ENCODE assay signal across 31 mouse cellular contexts in the genomic region with DNA sequence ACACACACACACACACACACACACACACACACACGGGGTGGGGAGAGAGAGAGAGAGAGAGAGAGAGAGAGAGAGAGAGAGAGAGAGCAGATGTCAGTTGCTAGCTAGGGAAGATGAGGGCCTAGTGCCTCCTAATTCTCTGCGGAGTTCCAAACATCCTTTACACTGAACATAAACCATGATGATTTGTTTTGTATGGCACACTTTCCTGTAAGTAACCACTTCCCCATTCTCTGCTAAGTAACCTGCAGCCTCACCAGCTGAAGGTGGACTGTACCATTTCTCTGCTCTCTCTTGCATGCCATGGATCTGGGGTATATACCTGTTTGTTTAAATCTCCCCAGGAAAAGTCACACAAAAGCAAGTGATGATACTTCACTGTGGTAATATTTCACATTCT.
"Had no signal": no experiment of that assay in that cellular context is flagged by ENCODE, and none has a peak within 500 bp of the region (broad histone marks: within the 10 kb centered on the region; RNA-seq: fewer than 3 reads in every experiment).

No protein-coding gene starts in this region.

- H3K4me3 ChIP-seq: left cerebral cortex, adult 2 months; limb, embryonic 10.5 days; limb, embryonic 12.5 days; limb, embryonic 13.5 days; limb, embryonic 15.5 days; liver, embryonic 12.5 days; liver, embryonic 13.5 days; liver, embryonic 15.5 days; lung, embryonic 15.5 days; megakaryocyte, embryonic 14.5 days; midbrain, embryonic 10.5 days; midbrain, embryonic 12.5 days; midbrain, embryonic 13.5 days; midbrain, embryonic 15.5 days; myocyte had no signal

- H3K4me2 ChIP-seq: limb, embryonic 12.5 days; limb, embryonic 13.5 days; limb, embryonic 15.5 days; liver, embryonic 11.5 days; liver, embryonic 12.5 days; liver, embryonic 13.5 days; liver, embryonic 15.5 days; lung, embryonic 14.5 days; lung, embryonic 15.5 days; midbrain, embryonic 11.5 days; midbrain, embryonic 12.5 days; midbrain, embryonic 13.5 days; midbrain, embryonic 15.5 days had no signal

- H3K36me3 ChIP-seq: limb, embryonic 10.5 days; limb, embryonic 12.5 days; limb, embryonic 13.5 days; limb, embryonic 15.5 days; liver, embryonic 12.5 days; liver, embryonic 13.5 days; liver, embryonic 15.5 days; lung, embryonic 15.5 days; midbrain, embryonic 10.5 days; midbrain, embryonic 12.5 days; midbrain, embryonic 13.5 days; midbrain, embryonic 15.5 days had no signal

- H3K4me1 ChIP-seq: limb, embryonic 10.5 days; limb, embryonic 12.5 days; limb, embryonic 13.5 days; limb, embryonic 15.5 days; liver, embryonic 12.5 days; liver, embryonic 13.5 days; liver, embryonic 15.5 days; lung, embryonic 15.5 days; megakaryocyte, embryonic 14.5 days; midbrain, embryonic 10.5 days; midbrain, embryonic 12.5 days; midbrain, embryonic 13.5 days; midbrain, embryonic 15.5 days had no signal

- ATAC-seq: liver, embryonic 12.5 days; liver, postnatal 0 days; lung, postnatal 0 days; midbrain, embryonic 13.5 days; midbrain, embryonic 15.5 days; midbrain, embryonic 16.5 days had no signal

- H3K9ac ChIP-seq: limb, embryonic 12.5 days; limb, embryonic 13.5 days; limb, embryonic 15.5 days; liver, embryonic 12.5 days; liver, embryonic 13.5 days; liver, embryonic 14.5 days; liver, embryonic 15.5 days; liver, postnatal 0 days; lung, embryonic 14.5 days; lung, embryonic 15.5 days; midbrain, embryonic 12.5 days; midbrain, embryonic 13.5 days; midbrain, embryonic 15.5 days had no signal

- H3K9me3 ChIP-seq: limb, embryonic 10.5 days; limb, embryonic 12.5 days; limb, embryonic 13.5 days; limb, embryonic 15.5 days; liver, embryonic 12.5 days; liver, embryonic 13.5 days; liver, embryonic 15.5 days; lung, embryonic 15.5 days; midbrain, embryonic 10.5 days; midbrain, embryonic 12.5 days; midbrain, embryonic 13.5 days; midbrain, embryonic 15.5 days had no signal

- H3K27me3 ChIP-seq: limb, embryonic 12.5 days; limb, embryonic 13.5 days; limb, embryonic 15.5 days; liver, embryonic 12.5 days; liver, embryonic 13.5 days; liver, embryonic 15.5 days; lung, embryonic 15.5 days; megakaryocyte, embryonic 14.5 days; midbrain, embryonic 12.5 days; midbrain, embryonic 13.5 days; midbrain, embryonic 15.5 days had no signal

- H3K27ac ChIP-seq: left cerebral cortex, adult 2 months; limb, embryonic 10.5 days; limb, embryonic 12.5 days; limb, embryonic 13.5 days; limb, embryonic 15.5 days; liver, embryonic 12.5 days; liver, embryonic 13.5 days; liver, embryonic 14.5 days; liver, embryonic 15.5 days; lung, embryonic 15.5 days; macrophage; midbrain, embryonic 10.5 days; midbrain, embryonic 12.5 days; midbrain, embryonic 13.5 days; midbrain, embryonic 15.5 days had no signal

- DNase-seq: left cerebral cortex, postnatal 4 days; liver; liver, embryonic 13.5 days; liver, postnatal 0 days; lung, adult 18-20 months; lung, adult 2 months; lung, embryonic 14.5 days; lung, postnatal 14 days; lung, postnatal 36 days; lung, postnatal 4 days; midbrain, embryonic 14.5 days had no signal
